Mouse (Mus musculus) liver, postnatal 0 days (tissue): ENCODE measurements around the gene Asxl2.

Source experiments
- CTCF ChIP-seq: sonication (generic); IDR thresholded peaks from 2 replicates; pipeline ENCODE4 v1.5.1; 2016; ENCODE audit warnings: antibody characterized with exemption, low read depth
- EP300 ChIP-seq: IDR thresholded peaks from 2 replicates; pipeline ENCODE4 v1.6.1; 2016; ENCODE audit warnings: antibody characterized with exemption, low read depth, mild to moderate bottlenecking

DNA sequence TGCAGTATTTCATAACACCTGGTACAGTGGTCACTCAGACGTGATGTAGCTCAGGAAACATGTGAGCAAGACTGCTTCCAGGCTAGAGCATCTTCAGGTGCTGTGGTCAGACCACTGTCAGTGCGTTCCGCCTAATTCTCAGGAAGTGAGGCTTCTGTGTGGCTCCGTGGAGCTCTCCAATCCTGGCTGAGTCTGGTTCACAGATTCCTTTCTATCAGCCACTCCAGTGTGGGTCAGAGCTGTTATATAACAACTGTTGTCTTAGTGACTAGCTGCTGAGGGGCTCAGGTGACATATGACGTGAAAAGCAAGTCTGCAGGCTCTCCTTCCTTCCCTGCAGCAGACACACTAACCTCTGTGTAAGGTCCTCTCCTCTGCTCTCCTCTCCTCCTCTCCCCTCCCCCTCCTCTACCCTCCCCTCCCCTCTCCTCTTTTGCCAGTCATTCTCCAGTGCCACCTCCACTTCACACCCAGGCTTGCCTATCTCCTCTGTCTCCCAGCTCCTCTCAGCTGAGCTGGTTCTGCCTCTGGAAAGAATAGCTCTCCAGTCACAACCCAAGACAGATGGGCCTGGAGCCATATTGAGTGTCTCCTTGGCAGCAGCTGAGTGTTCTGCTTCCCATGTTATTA, 122.0 kb downstream of the Asxl2 start:
- no peak for TF ChIP-seq EP300
- TF ChIP-seq CTCF = no peak
